Mouse (Mus musculus) MEL (cell line): ENCODE results near the gene Tmem190. TPM values are rescaled to one million over a fixed set of nuclear protein-coding genes. Genes with fewer than 3 reads are reported as not detected.

Source experiments
- DNase-seq: peaks from one replicate; pipeline ENCODE4 v3.0.0; 2011; ENCODE audit warnings: low read depth, low spot score
- H3K27ac ChIP-seq: 2 replicates; pipeline ENCODE4 v1.5.1; 2012; ENCODE audit warnings: low read depth, mild to moderate bottlenecking, control low read depth, low read length, moderate library complexity; ENCODE audit not compliant: control insufficient read depth
- H3K27me3 ChIP-seq, 2 experiments: fragments of 150-350 bp in 1 of 2; sonication (generic) in 1 of 2; 2 replicates each; pipeline ENCODE4 v1.6.1; 2012; ENCODE audit warnings: low read length in 2 of 2, mild to moderate bottlenecking in 2 of 2, improper control_type of control experiment in 1 of 2, moderate library complexity in 1 of 2; ENCODE audit not compliant: insufficient read depth in 2 of 2, control insufficient read depth in 1 of 2
- H3K36me3 ChIP-seq, 2 experiments: 2 replicates each; pipeline ENCODE4 v1.6.1; 2012 to 2014; ENCODE audit warnings: low read length in 2 of 2, improper control_type of control experiment in 1 of 2, inconsistent platforms in 1 of 2, mild to moderate bottlenecking in 1 of 2; ENCODE audit not compliant: insufficient read depth in 2 of 2, control insufficient read depth in 1 of 2
- H3K4me1 ChIP-seq, 2 experiments: fragments of 150-350 bp in 1 of 2; sonication (generic) in 1 of 2; 2 replicates each; pipeline ENCODE4 v1.6.1; 2012; ENCODE audit warnings: low read length in 2 of 2, improper control_type of control experiment in 1 of 2, mild to moderate bottlenecking in 1 of 2; ENCODE audit not compliant: insufficient read depth in 2 of 2, control insufficient read depth in 1 of 2
- H3K4me3 ChIP-seq, 2 experiments: fragments of 150-350 bp in 1 of 2; sonication (generic) in 1 of 2; 2 replicates each; pipeline ENCODE4 v1.5.1; 2012; ENCODE audit warnings: low read depth in 2 of 2, low read length in 2 of 2, mild to moderate bottlenecking in 2 of 2, moderate library complexity in 2 of 2, control low read depth in 1 of 2, improper control_type of control experiment in 1 of 2; ENCODE audit not compliant: control insufficient read depth in 1 of 2, insufficient read depth in 1 of 2
- H3K79me2 ChIP-seq: 2 replicates; pipeline ENCODE4 v1.6.1; 2012; ENCODE audit warnings: mild to moderate bottlenecking, low read length, moderate library complexity; ENCODE audit not compliant: control insufficient read depth, poor library complexity, insufficient read depth
- H3K9ac ChIP-seq: 2 replicates; pipeline ENCODE4 v1.6.1; 2012; ENCODE audit warnings: low read depth, mild to moderate bottlenecking, control low read depth, low read length, moderate library complexity; ENCODE audit not compliant: control insufficient read depth, poor library complexity, severe bottlenecking
- H3K9me3 ChIP-seq: fragments of 150-350 bp; sonication (generic); replicated peaks from 2 replicates; pipeline ENCODE4 v1.6.1; 2012; ENCODE audit warnings: mild to moderate bottlenecking, low read length, improper control_type of control experiment, moderate library complexity; ENCODE audit not compliant: insufficient read depth
- BHLHE40 ChIP-seq: IDR thresholded peaks from 2 replicates; pipeline ENCODE4 v1.6.1; 2012; ENCODE audit warnings: low read depth, mild to moderate bottlenecking, inconsistent platforms, low read length, improper control_type of control experiment, borderline replicate concordance
- CHD2 ChIP-seq: IDR thresholded peaks from 2 replicates; pipeline ENCODE4 v1.6.1; 2011; ENCODE audit warnings: low read length, improper control_type of control experiment
- E2F4 ChIP-seq: IDR thresholded peaks from 2 replicates; pipeline ENCODE4 v1.6.1; 2011; ENCODE audit warnings: low read depth, low read length, improper control_type of control experiment, borderline replicate concordance
- ELF1 ChIP-seq: IDR thresholded peaks from 2 replicates; pipeline ENCODE4 v1.6.1; 2014; ENCODE audit warnings: low read depth, mild to moderate bottlenecking, inconsistent platforms, low read length, improper control_type of control experiment, moderate library complexity
- ETS1 ChIP-seq: IDR thresholded peaks from 2 replicates; pipeline ENCODE4 v1.6.1; 2012; ENCODE audit warnings: low read depth, mild to moderate bottlenecking, inconsistent platforms, low read length, improper control_type of control experiment, moderate library complexity
- GATA1 ChIP-seq: IDR thresholded peaks from 2 replicates; pipeline ENCODE4 v1.6.1; 2011; ENCODE audit warnings: low read depth, low read length, improper control_type of control experiment
- HCFC1 ChIP-seq: IDR thresholded peaks from 2 replicates; pipeline ENCODE4 v1.6.1; 2012; ENCODE audit warnings: low read depth, mild to moderate bottlenecking, inconsistent platforms, low read length, improper control_type of control experiment, moderate library complexity
- KAT2A ChIP-seq: conservative IDR thresholded peaks from 2 replicates; pipeline ENCODE4 v1.6.1; 2012; ENCODE audit warnings: low read depth, low read length, improper control_type of control experiment, inconsistent platforms
- MAFK ChIP-seq: IDR thresholded peaks from 2 replicates; pipeline ENCODE4 v1.6.1; 2011; ENCODE audit warnings: low read depth, mild to moderate bottlenecking, low read length, improper control_type of control experiment, borderline replicate concordance
- MAX ChIP-seq: IDR thresholded peaks from 2 replicates; pipeline ENCODE4 v1.6.1; 2011; ENCODE audit warnings: low read length, improper control_type of control experiment
- MAZ ChIP-seq: IDR thresholded peaks from 2 replicates; pipeline ENCODE4 v1.6.1; 2012; ENCODE audit warnings: low read depth, mild to moderate bottlenecking, inconsistent platforms, low read length, improper control_type of control experiment
- MXI1 ChIP-seq: IDR thresholded peaks from 2 replicates; pipeline ENCODE4 v1.6.1; 2011; ENCODE audit warnings: mild to moderate bottlenecking, low read depth, low read length, improper control_type of control experiment
- MYB ChIP-seq: IDR thresholded peaks from 2 replicates; pipeline ENCODE4 v1.6.1; 2011; ENCODE audit warnings: mild to moderate bottlenecking, low read depth, low read length, improper control_type of control experiment
- POLR2AphosphoS2 ChIP-seq: IDR thresholded peaks from 2 replicates; pipeline ENCODE4 v1.6.1; 2011; ENCODE audit warnings: low read length, improper control_type of control experiment
- POLR2AphosphoS5 ChIP-seq: IDR thresholded peaks from 2 replicates; pipeline ENCODE4 v1.6.1; 2012; ENCODE audit warnings: low read depth, borderline replicate concordance, mild to moderate bottlenecking, inconsistent platforms, low read length, moderate library complexity, mixed read lengths
- RAD21 ChIP-seq: IDR thresholded peaks from 2 replicates; pipeline ENCODE4 v1.6.1; 2011; ENCODE audit warnings: mild to moderate bottlenecking, low read depth, low read length, improper control_type of control experiment
- RCOR1 ChIP-seq: IDR thresholded peaks from 2 replicates; pipeline ENCODE4 v1.6.1; 2012; ENCODE audit warnings: low read depth, mild to moderate bottlenecking, inconsistent platforms, low read length, improper control_type of control experiment
- SIN3A ChIP-seq: IDR thresholded peaks from 2 replicates; pipeline ENCODE4 v1.6.1; 2012; ENCODE audit warnings: low read length, improper control_type of control experiment, inconsistent platforms
- SMC3 ChIP-seq: IDR thresholded peaks from 2 replicates; pipeline ENCODE4 v1.6.1; 2011; ENCODE audit warnings: low read depth, low read length, improper control_type of control experiment
- TAL1 ChIP-seq: IDR thresholded peaks from 2 replicates; pipeline ENCODE4 v1.6.1; 2012; ENCODE audit warnings: mild to moderate bottlenecking, inconsistent platforms, low read length, moderate library complexity, mixed read lengths
- TBP ChIP-seq: IDR thresholded peaks from 2 replicates; pipeline ENCODE4 v1.8.0; 2011; ENCODE audit warnings: low read depth, low read length, improper control_type of control experiment
- TCF12 ChIP-seq: IDR thresholded peaks from 2 replicates; pipeline ENCODE4 v1.6.1; 2014; ENCODE audit warnings: low read depth, mild to moderate bottlenecking, inconsistent platforms, low read length, improper control_type of control experiment, moderate library complexity
- USF1 ChIP-seq: IDR thresholded peaks from 2 replicates; pipeline ENCODE4 v1.6.1; 2014; ENCODE audit warnings: low read depth, mild to moderate bottlenecking, inconsistent platforms, low read length, improper control_type of control experiment, moderate library complexity
- USF2 ChIP-seq, 2 experiments: IDR thresholded peaks; 2 replicates each; pipeline ENCODE4 v1.6.1; 2011 to 2012; ENCODE audit warnings: improper control_type of control experiment in 2 of 2, low read length in 2 of 2, borderline replicate concordance in 1 of 2, inconsistent platforms in 1 of 2, low read depth in 1 of 2, mild to moderate bottlenecking in 1 of 2; ENCODE audit not compliant: insufficient read depth in 1 of 2
- ZC3H11A ChIP-seq: IDR thresholded peaks from 2 replicates; pipeline ENCODE4 v1.6.1; 2012; ENCODE audit warnings: low read depth, mild to moderate bottlenecking, inconsistent platforms, low read length, improper control_type of control experiment
- ZKSCAN1 ChIP-seq: IDR thresholded peaks from 2 replicates; pipeline ENCODE4 v1.6.1; 2012; ENCODE audit warnings: low read depth, mild to moderate bottlenecking, inconsistent platforms, low read length, improper control_type of control experiment, moderate library complexity
- ZMIZ1 ChIP-seq: IDR thresholded peaks from 2 replicates; pipeline ENCODE4 v1.6.1; 2012; ENCODE audit warnings: low read depth, mild to moderate bottlenecking, inconsistent platforms, low read length, improper control_type of control experiment, moderate library complexity
- ZNF384 ChIP-seq: IDR thresholded peaks from 2 replicates; pipeline ENCODE4 v1.6.1; 2012; ENCODE audit warnings: low read depth, mild to moderate bottlenecking, inconsistent platforms, low read length, improper control_type of control experiment
- polyA plus RNA-seq, 2 experiments: library from polyadenylated mRNA; stranded (reverse) in 1 of 2; unstranded in 1 of 2; fragments of >175 nt in 1 of 2; fragments of >200 nt in 1 of 2; gene quantifications; 2 replicates each; pipeline versions ENCODE4 v1.2.1 to v1.2.4; 2012; ENCODE audit warnings: low replicate concordance in 2 of 2, low read depth in 1 of 2; ENCODE audit not compliant: insufficient read length in 2 of 2, insufficient read depth in 1 of 2, missing spikeins in 1 of 2
- total RNA-seq: library from RNA; depleted of rRNA; stranded (reverse); fragments of 300-350 nt; gene quantifications from 2 replicates; pipeline ENCODE4 v1.2.3, GENCODE M21; 2012

Gene Tmem190
- total and polyA plus RNA-seq, 3 experiments = 1.6 TPM; not detected in 2

GRCm38 (mm10) chr7:4759670-4760069 is 23.1 kb upstream of the Tmem190 start:
- Histone ChIP-seq H3K9ac (no peak overlapping the region), H3K27me3 (peaks cover 0 to 2% of the 10 kb centered on the region in 2 experiments; a peak in 3 of 4 replicates), H3K9me3 (no peaks in the 10 kb centered on the region), H3K4me1 (no peaks in the 10 kb centered on the region), H3K27ac (no peak overlapping the region), H3K36me3 (no peaks in the 10 kb centered on the region), H3K4me3 (no peak overlapping the region), H3K79me2 (no peaks in the 10 kb centered on the region)
- TF ChIP-seq MXI1 (no peak), TAL1 (no peak), CHD2 (no peak), ZNF384 (no peak), SIN3A (no peak), ETS1 (no peak), HCFC1 (no peak), SMC3 (no peak), POLR2AphosphoS2 (no peak), USF1 (no peak), RAD21 (no peak), E2F4 (no peak), MYB (no peak), TCF12 (no peak), ELF1 (no peak), ZKSCAN1 (no peak), MAFK (no peak)
- no peak for DNase-seq

- Histone ChIP-seq H3K79me2 (no peaks in the 10 kb centered on the region), H3K9ac (no peak overlapping the region), H3K4me3 (no peak overlapping the region), H3K27me3 (peaks cover 3 to 6% of the 10 kb centered on the region in 2 experiments), H3K36me3 (no peaks in the 10 kb centered on the region), H3K4me1 (no peaks in the 10 kb centered on the region), H3K9me3 (no peaks in the 10 kb centered on the region), H3K27ac (no peak overlapping the region)
- TF ChIP-seq CHD2 = no peak
- no peak for TF ChIP-seq POLR2AphosphoS2
- no peak for TF ChIP-seq ZMIZ1
- TF ChIP-seq POLR2AphosphoS5 = no peak
- TF ChIP-seq MXI1 = no peak
- TF ChIP-seq SMC3 = no peak
- no peak for TF ChIP-seq USF2 (IDR thresholded peaks at IDR 0.05; ENCODE audit: borderline replicate concordance in 1 of 2, insufficient read depth in 1 of 2, low read depth in 1 of 2, low read length in 2 of 2)
- TF ChIP-seq ZC3H11A = no peak
- no peak for TF ChIP-seq MAFK
- no peak for TF ChIP-seq MAZ
- no peak for TF ChIP-seq BHLHE40
- TF ChIP-seq GATA1 = no peak
- TF ChIP-seq RAD21 = no peak
- no peak for TF ChIP-seq MAX
- TF ChIP-seq TBP = no peak
- TF ChIP-seq KAT2A = no peak
- TF ChIP-seq ZNF384 = no peak
- no peak for TF ChIP-seq SIN3A
- no peak for TF ChIP-seq RCOR1
- DNase-seq = no peak
Measured at GRCm38 (mm10) chr7:4764946-4765710, 17.6 kb upstream of the Tmem190 start.
